Mouse (Mus musculus) brain, embryonic 14.5 days (tissue): ENCODE measurements around the gene Rgl1.

Experiments used
- CTCF ChIP-seq: fragments of 200-500 bp; IDR thresholded peaks from 2 replicates; pipeline ENCODE4 v1.5.1; 2012; ENCODE audit warnings: inconsistent platforms, mild to moderate bottlenecking, moderate library complexity, borderline replicate concordance; ENCODE audit not compliant: insufficient read depth, insufficient read length; ENCODE audit errors: extremely low read depth
- POLR2A ChIP-seq: fragments of 200-500 bp; IDR thresholded peaks from 2 replicates; pipeline ENCODE4 v1.6.1; 2012; ENCODE audit warnings: mild to moderate bottlenecking, inconsistent platforms, borderline replicate concordance; ENCODE audit not compliant: poor library complexity, insufficient read depth, insufficient read length, severe bottlenecking; ENCODE audit errors: extremely low read depth

DNA sequence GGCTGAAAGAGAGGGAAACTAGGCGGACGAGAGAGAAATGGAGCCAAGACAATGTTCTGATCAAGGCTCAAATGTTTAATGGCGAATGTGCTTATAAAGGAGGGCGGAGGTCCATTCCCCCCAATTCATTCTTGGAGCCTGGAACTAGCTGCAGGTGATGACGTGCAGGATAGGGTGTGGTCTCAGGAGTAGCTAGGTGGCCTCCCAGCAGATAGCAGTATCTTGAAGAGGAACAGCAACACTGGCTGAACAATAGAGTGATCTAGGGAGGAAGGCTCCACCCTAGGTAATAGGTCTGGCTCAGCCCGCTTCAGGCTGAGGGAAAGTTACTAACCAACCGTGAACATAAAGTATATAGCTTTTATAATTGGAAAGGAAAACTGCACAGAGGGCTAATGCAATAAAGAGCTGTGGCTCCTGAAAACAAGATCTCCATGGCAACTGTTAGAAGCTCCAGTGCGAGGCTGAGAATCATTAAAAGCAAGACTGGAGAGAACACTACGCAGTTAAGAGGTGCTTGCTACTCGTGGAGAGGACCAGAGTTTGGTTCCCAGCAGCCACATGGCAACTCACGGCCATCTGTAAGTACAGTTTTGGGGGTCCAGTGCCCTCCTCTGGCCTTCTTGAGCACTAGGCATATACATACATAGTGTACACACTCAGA lies 44.5 kb downstream of the Rgl1 start:
- no peak for TF ChIP-seq POLR2A
- TF ChIP-seq CTCF, result no peak
